Mouse (Mus musculus) intestine, embryonic 15.5 days (tissue): ENCODE measurements at regions not wholly inside any gene's neighbourhood (a gene's known extent, or its start where the extent isn't known, plus 50 kb on each side); places are given as distances from the start of the nearest gene placed in this dataset.
A peak's percentile ranks its signal among the peaks of the same experiment; 100 is the strongest.

ENCODE experiments used
- ATAC-seq: fragments of 200-750 bp; cut with Nextera tagmentation; 2 replicates; pipeline ENCODE4 v1.8.0; 2017; ENCODE audit warnings: moderate TSS enrichment, moderate library complexity
- H3K27ac ChIP-seq: fragments of 300-500 bp; sonication (generic); 2 replicates; pipeline ENCODE4 v1.5.1; 2015; ENCODE audit warnings: mild to moderate bottlenecking, inconsistent platforms
- H3K27me3 ChIP-seq: fragments of 300-500 bp; sonication (generic); replicated peaks from 2 replicates; pipeline ENCODE4 v1.6.1; 2015; ENCODE audit warnings: inconsistent platforms
- H3K36me3 ChIP-seq: fragments of 300-500 bp; sonication (generic); 2 replicates; pipeline ENCODE4 v1.6.1; 2015; ENCODE audit warnings: inconsistent platforms
- H3K4me1 ChIP-seq: fragments of 300-500 bp; sonication (generic); replicated peaks from 2 replicates; pipeline ENCODE4 v1.6.1; 2015; ENCODE audit warnings: inconsistent platforms
- H3K4me2 ChIP-seq: fragments of 300-500 bp; sonication (generic); replicated peaks from 2 replicates; pipeline ENCODE4 v1.6.1; 2015; ENCODE audit warnings: mild to moderate bottlenecking, inconsistent platforms
- H3K4me3 ChIP-seq: fragments of 300-500 bp; sonication (generic); replicated peaks from 2 replicates; pipeline ENCODE4 v1.5.1; 2015; ENCODE audit warnings: inconsistent platforms
- H3K9ac ChIP-seq: fragments of 300-500 bp; sonication (generic); 2 replicates; pipeline ENCODE4 v1.6.1; 2015; ENCODE audit warnings: inconsistent platforms
- H3K9me3 ChIP-seq: fragments of 300-500 bp; sonication (generic); 2 replicates; pipeline ENCODE4 v1.6.1; 2016; ENCODE audit warnings: inconsistent platforms
- WGBS: fragments of 180-500 bp; shearing (Covaris S2); methylation state at CpG from one replicate; pipeline ENCODE4 v1.1.7; 2015; 5-methylcytosine and 5-hydroxymethylcytosine counted together

DNA sequence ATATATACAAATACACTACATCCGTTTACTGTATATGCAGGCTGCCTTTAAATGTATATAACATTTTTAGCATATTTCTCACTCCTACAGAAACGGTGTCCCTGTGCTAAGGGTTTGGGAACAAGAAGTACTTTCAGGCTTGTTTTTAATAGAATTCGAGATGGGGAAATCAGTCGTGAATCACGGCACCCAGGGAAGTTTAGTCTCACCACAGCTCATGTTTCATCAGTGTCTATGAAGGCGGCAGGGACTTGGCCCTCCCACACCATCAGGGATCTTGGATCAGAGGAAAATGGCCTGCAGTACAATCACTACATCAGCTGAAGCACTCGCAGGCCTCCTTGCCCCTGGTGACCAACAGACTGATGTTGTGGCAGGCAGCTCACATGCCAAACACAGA, 118.7 kb upstream of the Nsun2 start:
- Histone ChIP-seq H3K36me3 (no peaks in the 10 kb centered on the region), H3K4me2 (no peak overlapping the region), H3K27me3 (no peaks in the 10 kb centered on the region), H3K4me1 (no peaks in the 10 kb centered on the region), H3K9me3 (no peaks in the 10 kb centered on the region), H3K27ac (no peak overlapping the region), H3K9ac (no peak overlapping the region), H3K4me3 (no peak overlapping the region)
- 77% methylated on average over 7 of the region's 7 CpGs for WGBS
- ATAC-seq, result no peak

GRCm38 (mm10) chr13:69416726-69417125, 116.8 kb upstream of the Nsun2 start:
- H3K27ac ChIP-seq, result no peak overlapping the region
- no peak overlapping the region for H3K4me3 ChIP-seq
- H3K4me2 ChIP-seq, result no peak overlapping the region
- no peak for ATAC-seq
- H3K4me1 ChIP-seq, result no peaks in the 10 kb centered on the region
- no peaks in the 10 kb centered on the region for H3K9me3 ChIP-seq
- no peaks in the 10 kb centered on the region for H3K36me3 ChIP-seq
- WGBS, result 85% methylated on average over 2 of the region's 2 CpGs
- H3K27me3 ChIP-seq, result no peaks in the 10 kb centered on the region
- H3K9ac ChIP-seq, result no peak overlapping the region

- Histone ChIP-seq H3K9ac (no peak overlapping the region), H3K27me3 (no peaks in the 10 kb centered on the region), H3K4me1 (no peaks in the 10 kb centered on the region), H3K4me3 (no peak overlapping the region), H3K9me3 (no peaks in the 10 kb centered on the region), H3K36me3 (no peaks in the 10 kb centered on the region), H3K27ac (no peak overlapping the region), H3K4me2 (no peak overlapping the region)
- ATAC-seq, result no peak
- WGBS, result 75% methylated on average over 14 of the region's 14 CpGs
Measured at GRCm38 (mm10) chr13:69417855-69418478, 115.6 kb upstream of the Nsun2 start.

GRCm38 (mm10) chr13:69420166-69420565, 113.4 kb upstream of the Nsun2 start:
- H3K9me3 ChIP-seq, result no peaks in the 10 kb centered on the region
- WGBS, result 86% methylated on average over 8 of the region's 8 CpGs
- no peak overlapping the region for H3K4me2 ChIP-seq
- no peaks in the 10 kb centered on the region for H3K36me3 ChIP-seq
- H3K27ac ChIP-seq, result no peak overlapping the region
- H3K27me3 ChIP-seq, result no peaks in the 10 kb centered on the region
- no peak for ATAC-seq
- no peaks in the 10 kb centered on the region for H3K4me1 ChIP-seq
- no peak overlapping the region for H3K9ac ChIP-seq
- H3K4me3 ChIP-seq, result no peak overlapping the region

DNA sequence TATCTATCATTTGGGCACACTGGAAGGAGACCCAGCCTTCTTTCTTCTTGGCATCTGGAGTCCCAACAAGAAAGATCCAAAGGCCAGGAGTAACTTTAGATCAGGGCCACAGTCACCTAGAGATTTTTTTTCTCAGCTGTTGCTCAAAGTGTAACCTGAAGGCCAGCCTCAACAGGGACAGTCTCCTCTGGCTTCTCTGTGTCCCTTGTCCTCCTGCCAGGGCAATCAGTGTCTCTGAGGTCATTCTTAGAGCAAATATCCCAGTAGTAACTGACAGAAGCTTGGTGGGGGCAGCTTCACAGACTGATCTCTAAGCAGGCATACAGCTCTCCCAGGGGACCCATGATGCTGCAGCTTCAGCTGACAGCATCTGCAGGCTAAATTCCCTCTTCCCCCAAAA, 111.6 kb upstream of the Nsun2 start:
- no peak overlapping the region for H3K4me3 ChIP-seq
- H3K4me2 ChIP-seq, result no peak overlapping the region
- H3K27me3 ChIP-seq, result no peaks in the 10 kb centered on the region
- H3K27ac ChIP-seq, result no peak overlapping the region
- no peak overlapping the region for H3K9ac ChIP-seq
- H3K36me3 ChIP-seq, result no peaks in the 10 kb centered on the region
- no peaks in the 10 kb centered on the region for H3K4me1 ChIP-seq
- H3K9me3 ChIP-seq, result no peaks in the 10 kb centered on the region
- no peak for ATAC-seq

- Histone ChIP-seq H3K4me3 (no peak overlapping the region), H3K4me1 (no peaks in the 10 kb centered on the region), H3K4me2 (no peak overlapping the region), H3K27ac (no peak overlapping the region), H3K27me3 (no peaks in the 10 kb centered on the region), H3K36me3 (no peaks in the 10 kb centered on the region), H3K9me3 (no peaks in the 10 kb centered on the region), H3K9ac (no peak overlapping the region)
- ATAC-seq, result peak; percentile 45; the same call in 1 of the 2 replicates
- 22% methylated on average over 6 of the region's 6 CpGs for WGBS
Measured at GRCm38 (mm10) chr13:69426117-69426516, 107.4 kb upstream of the Nsun2 start.

GRCm38 (mm10) chr13:69429596-69429995, 104.0 kb upstream of the Nsun2 start:
- Histone ChIP-seq H3K9ac (no peak overlapping the region), H3K9me3 (no peaks in the 10 kb centered on the region), H3K27ac (no peak overlapping the region), H3K4me3 (no peak overlapping the region), H3K4me2 (no peak overlapping the region), H3K4me1 (no peaks in the 10 kb centered on the region), H3K36me3 (no peaks in the 10 kb centered on the region), H3K27me3 (no peaks in the 10 kb centered on the region)
- ATAC-seq, result 0 out of 2 replicates have a peak, but pooled peaks have one; percentile 32
- 38% methylated on average over 5 of the region's 5 CpGs for WGBS

- peak; percentile 55; the same call in 1 of the 2 replicates for ATAC-seq
- Histone ChIP-seq H3K4me3 (no peak overlapping the region), H3K27me3 (no peaks in the 10 kb centered on the region), H3K9me3 (no peaks in the 10 kb centered on the region), H3K4me2 (no peak overlapping the region), H3K9ac (no peak overlapping the region), H3K36me3 (no peaks in the 10 kb centered on the region), H3K4me1 (no peaks in the 10 kb centered on the region), H3K27ac (0 out of 2 replicates have a peak overlapping the region, but pooled peaks have one; percentile 11)
- 49% methylated on average over 8 of the region's 8 CpGs for WGBS
Measured at GRCm38 (mm10) chr13:69433461-69434323, 99.9 kb upstream of the Nsun2 start.

DNA sequence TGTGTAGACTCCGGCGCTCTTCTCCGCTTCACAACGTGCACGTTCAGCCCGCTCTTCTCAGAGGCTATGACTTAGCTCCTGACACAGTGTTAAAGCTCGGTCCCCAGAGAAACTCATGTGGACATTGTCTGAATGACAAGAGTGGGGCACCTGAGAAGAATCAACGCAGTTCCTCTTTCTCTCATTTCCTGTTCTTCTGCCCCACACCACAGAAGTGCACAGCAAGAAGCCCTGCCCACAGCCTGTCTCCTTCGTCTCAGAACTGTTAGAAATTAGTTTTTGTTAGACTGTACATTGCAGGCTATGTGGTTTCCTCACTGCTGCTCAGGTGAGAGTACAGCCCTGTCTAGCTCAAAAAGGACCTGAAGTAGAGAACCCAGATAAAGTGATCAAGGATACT, 94.1 kb upstream of the Nsun2 start:
- no peaks in the 10 kb centered on the region for H3K36me3 ChIP-seq
- 83% methylated on average over 9 of the region's 9 CpGs for WGBS
- no peak overlapping the region for H3K9ac ChIP-seq
- H3K4me2 ChIP-seq, result no peak overlapping the region
- no peak overlapping the region for H3K4me3 ChIP-seq
- no peak for ATAC-seq
- H3K27ac ChIP-seq, result no peak overlapping the region
- no peaks in the 10 kb centered on the region for H3K9me3 ChIP-seq
- no peaks in the 10 kb centered on the region for H3K4me1 ChIP-seq
- no peaks in the 10 kb centered on the region for H3K27me3 ChIP-seq

DNA sequence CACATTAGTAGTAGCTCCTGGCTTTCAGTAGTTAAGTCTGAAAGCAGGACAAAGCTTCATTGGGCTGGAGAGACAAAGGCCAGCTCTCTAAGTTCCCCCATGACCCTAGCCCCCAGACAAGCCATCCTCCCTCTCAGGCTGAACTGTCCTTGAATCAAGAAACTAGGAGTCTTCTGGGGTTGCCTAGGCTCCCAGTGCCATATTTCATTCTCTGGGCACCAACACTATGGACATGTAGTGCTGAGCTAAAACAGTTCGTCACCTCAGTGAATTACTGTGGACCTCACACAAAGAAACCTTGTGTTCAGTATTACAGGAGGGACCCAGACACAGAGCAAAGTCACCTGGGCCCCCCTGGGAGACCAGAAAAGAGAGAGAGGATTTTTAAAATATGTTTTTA, 91.7 kb upstream of the Nsun2 start:
- Histone ChIP-seq H3K4me1 (no peaks in the 10 kb centered on the region), H3K4me3 (no peak overlapping the region), H3K36me3 (no peaks in the 10 kb centered on the region), H3K27me3 (no peaks in the 10 kb centered on the region), H3K4me2 (no peak overlapping the region), H3K9ac (no peak overlapping the region), H3K9me3 (no peaks in the 10 kb centered on the region), H3K27ac (no peak overlapping the region)
- ATAC-seq, result no peak
- WGBS, result 76% methylated on average over 1 of the region's 1 CpGs

DNA sequence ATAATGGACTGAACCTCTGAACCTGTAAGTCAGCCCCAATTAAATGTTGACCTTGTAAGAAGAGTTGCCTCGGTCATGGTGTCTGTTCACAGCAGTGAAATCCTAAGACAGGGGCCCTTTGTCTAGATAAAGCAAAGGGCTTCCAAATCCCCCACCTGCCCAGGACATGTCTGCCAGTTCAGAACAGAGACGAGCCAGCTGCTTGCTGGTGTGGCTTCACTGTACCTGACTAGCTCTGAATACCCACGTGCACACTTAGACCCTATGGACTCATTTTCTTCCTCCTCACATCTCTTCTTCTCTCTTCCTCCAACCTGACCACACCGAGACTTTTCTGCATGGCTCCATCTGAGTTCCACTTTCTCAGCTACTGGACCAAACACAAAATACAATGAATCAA, 87.9 kb upstream of the Nsun2 start:
- ATAC-seq, result no peak
- Histone ChIP-seq H3K4me3 (no peak overlapping the region), H3K4me2 (no peak overlapping the region), H3K27me3 (no peaks in the 10 kb centered on the region), H3K4me1 (no peaks in the 10 kb centered on the region), H3K27ac (no peak overlapping the region), H3K9me3 (no peaks in the 10 kb centered on the region), H3K36me3 (no peaks in the 10 kb centered on the region), H3K9ac (no peak overlapping the region)
- 79% methylated on average over 4 of the region's 4 CpGs for WGBS
